Mouse (Mus musculus) brain, adult 2 months (tissue): ENCODE results near the gene Cd6.

Experiments used
- DNase-seq: peaks from one replicate; pipeline ENCODE4 v3.0.0; 2011; ENCODE audit warnings: low read depth, low spot score

Gene Cd6

DNA sequence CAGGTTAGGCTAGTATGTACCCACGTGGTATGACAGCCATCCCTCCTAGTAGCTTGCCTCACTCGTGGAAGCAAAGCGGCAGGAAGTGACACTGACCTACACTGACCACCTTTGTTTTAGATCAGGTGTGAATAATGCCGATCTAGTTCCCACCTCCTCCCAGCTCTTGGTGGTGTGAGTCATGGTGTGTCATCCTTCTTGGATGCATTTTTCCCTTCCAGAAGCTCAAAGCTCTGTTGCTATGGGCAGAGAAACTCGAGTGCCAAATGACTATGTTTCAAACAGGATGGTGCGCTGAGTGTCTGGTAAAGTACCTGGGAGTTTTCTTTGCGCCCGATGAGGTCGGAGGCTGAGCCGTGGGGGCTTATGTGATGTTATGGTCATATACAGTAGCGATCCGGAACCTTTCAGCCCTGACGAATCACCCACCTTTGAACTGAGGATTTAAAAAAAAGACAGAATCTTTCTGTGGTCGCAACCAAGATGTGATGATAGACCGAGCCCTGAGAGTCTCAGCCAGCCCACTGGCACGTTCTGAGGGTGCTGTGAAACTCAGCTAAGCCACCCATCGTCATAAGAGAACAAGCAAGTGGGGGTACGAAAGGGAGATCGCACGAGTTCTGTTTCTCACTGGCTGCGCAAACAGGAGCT, 66.4 kb downstream of the Cd6 start:
- peak; percentile 89 for DNase-seq

DNA sequence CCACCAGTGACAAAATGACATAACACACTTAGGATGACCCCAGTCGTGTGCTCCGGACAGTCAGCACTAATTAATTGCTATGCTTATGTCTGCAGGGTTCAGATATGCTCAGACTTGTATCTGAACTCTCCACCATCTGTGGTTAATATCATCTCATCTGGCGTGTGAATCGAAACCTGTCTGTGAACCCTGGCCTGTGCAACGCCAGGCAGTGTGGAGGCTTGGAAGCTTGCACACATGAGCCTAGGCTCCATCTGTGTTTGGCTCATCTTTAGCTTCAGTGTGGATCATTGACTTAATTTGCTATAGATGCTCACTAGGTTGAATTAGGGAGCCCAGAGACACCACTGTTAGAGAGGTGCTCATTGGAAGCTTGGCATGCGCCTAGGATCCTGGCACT, 67.4 kb downstream of the Cd6 start:
- peak; percentile 69 for DNase-seq

DNA sequence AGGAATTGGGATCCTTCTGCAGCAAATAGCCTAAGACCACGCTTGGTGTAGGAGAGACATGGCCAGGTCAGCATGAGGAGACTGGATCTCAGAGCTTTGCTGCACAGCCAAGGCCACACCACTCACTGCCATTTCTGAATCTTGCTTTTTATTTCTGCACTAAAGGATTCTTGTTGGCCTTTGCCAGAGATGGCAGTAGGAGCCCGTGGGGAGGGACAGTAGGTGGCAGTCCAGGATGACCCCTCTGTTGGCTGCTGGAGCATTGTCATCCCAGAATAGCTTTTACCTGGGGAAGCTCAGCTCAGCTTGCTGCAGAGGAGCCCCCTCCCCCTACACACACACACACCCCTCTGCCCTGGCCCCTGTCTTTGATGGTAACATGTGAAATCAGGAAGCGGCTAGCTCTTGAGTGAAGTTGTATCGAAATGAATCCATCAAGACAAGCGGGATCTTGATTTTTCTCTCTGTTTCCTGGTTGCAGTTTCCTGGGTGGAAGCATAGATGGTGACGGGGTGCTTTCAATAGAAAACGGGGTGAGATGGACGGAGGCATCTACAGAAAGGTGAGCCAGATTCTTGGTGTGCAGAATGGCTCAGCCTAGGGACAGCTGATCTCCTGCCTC, 68.0 kb downstream of the Cd6 start:
- no peak for DNase-seq

DNA sequence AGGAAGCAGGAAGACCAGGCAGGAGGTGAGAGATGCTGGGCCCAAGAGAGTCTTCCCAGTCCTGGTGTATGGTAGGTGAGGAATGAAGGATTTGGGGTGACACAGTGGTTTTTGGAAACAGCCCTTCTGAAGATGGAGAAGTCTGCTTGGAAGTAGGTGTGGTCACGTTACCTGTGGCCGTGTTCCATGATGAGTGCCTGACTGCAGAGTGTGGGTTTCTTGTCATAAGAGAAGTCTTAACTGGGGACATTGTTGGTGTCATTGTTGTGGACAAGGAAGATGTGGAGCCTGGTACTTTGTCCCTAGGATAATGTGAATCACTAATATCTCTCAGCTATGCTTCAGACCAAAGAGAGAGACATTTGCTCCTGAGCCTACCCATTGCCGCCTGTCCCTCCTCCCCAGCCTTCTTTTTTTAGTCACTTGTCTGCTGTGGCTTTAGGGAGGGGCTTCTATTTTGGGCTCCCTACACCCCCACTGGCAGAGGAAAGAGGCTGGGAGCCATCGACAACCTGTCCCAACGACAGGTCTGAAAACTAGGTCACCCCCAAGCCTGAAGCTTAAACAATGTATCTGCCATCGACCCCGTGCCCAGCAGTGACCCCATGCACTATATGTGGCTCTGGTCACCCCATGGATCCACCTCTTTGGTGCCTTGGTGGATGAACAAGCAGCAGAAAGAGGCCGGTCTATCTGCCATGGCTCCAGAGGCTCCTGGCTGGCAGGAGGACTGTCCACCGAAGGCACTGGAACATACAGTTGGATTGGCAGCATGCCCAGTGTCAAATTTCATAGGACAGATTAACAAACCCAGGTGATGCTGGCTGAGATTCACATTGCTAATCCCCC, 69.7 kb downstream of the Cd6 start:
- DNase-seq: peak; percentile 93

DNA sequence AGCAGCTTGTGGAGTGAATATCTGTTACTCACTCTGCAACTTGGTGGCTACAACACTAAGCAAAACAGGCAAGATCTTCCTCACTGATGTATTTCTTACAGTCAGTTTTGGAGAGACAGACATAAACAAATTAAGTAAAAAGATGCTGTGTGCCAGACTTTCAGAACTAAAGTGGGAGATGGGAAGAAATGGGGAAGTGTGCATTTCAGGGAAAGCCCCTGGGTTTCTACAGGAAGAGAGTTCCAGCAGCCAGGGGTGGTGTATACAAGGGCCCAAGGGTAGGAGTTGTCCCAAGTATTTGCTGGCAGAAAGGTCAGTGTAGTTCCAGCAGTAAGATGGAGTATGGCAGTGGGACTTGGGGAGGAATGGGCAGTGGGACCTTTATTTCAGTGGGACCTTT, 70.3 kb downstream of the Cd6 start:
- no peak for DNase-seq

DNA sequence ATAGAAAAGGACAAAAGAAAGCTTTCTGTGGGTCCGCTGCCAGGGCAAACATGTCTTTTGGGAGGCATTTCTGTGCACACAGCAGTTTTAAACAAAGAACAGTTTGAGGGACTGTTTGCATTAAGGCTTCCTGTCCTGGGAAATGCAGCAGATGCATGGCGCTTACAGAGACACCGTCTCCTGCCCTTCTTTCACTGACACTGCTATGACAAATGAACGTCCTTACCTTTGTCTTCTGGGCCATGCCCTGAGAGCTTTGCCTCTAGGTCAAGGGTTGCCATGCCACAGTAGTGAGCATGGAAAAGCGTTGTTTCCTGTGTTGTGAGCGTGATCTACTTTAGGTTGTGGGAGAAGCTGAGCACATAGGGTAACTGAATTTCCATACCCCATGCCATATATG, 71.2 kb downstream of the Cd6 start:
- no peak for DNase-seq

DNA sequence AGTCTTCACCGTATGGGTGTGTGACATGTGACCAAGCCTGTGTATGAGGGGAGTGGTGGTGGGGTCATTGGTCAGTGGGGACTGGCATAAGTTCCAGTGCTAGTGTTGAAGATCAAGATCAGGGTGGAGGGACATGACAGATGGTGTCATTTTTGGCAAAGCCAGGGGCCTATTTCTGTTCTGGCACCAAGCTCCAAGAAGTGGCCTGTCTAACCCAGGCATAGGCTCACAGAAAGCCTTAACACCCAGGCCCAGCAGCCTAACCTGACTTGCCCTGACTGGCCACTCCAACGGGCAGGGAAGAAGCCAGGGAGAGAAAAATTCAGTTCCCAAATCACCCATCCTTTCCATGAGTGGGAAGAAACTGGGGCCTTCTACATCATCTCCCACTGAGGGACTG, 72.3 kb downstream of the Cd6 start:
- peak; percentile 82 for DNase-seq

DNA sequence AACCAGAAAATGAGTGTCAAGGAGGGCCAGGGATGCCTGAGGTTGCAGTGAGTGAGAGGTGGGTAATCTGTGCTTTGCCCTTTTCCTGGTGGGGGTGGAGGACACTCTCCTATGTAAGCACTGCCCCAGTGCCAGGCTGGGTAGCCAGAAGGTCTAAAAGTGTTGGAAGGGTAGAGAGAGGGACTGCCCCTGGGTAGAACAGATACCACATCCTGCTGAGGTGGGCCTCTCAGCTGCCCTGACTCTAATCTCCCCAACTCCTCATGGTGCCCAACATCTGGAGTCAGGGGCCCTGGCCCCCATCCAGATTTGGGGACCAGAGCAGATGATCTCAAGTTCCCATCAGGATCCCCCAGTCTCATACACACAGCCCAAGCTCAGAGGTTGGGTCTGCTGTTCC, 72.7 kb downstream of the Cd6 start:
- DNase-seq: no peak

DNA sequence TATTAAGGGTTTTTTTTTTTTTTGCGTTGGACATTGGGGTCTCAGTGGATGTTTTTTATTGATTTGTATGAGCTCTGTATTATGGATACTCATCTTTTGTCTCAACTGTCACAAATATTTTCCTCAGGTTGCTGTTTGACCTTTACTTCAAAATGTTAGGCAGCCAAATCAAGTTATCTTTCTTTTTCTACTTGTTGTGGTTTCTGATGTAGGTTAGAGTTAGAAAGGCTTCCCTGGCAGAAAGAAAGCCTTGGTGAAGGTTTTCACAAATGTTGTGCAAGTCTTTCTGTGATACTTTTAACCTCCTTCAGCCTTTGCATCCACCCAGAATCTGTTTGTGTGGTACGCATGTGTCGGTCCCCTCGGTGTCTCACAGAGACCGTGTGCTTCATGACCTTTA, 77.2 kb downstream of the Cd6 start:
- no peak for DNase-seq

DNA sequence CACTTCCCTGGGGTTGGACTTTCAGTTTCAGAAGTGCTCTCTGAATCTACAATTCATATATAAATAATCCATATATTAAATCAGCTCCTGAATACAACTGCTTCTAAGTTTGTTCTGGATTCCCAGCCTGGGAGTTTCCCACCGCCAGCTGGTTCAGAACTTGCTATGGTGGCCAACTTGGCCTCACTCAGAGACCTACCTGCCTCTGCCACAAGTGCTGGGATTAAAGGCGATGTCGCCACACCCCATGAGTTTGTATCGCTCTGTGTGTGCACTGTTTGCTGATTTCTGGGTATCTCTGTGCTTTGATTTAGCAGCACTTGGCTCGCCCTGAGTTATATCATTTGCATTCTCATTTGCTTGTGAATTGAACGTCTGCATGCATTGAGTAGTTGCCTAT, 77.8 kb downstream of the Cd6 start:
- no peak for DNase-seq

DNA sequence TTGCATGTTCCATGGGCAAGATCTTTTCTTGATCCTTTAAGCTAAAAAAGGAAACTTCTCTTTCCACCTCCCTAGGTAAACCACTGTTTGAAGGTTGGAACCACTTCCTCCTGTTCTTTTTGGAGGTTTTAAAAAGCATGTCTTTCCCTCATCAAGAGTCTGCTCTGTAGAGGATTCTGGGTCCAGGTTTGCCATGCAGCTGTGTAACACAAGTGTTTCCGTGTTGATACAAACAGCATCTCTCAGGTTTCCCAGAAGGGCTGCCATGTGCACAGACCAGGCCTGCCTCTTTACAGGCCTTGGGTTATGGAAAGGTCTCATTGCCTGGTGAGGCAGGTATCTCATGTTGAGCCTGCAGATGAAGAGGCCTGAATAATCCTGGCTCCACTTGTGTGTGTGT, 78.3 kb downstream of the Cd6 start:
- no peak for DNase-seq

DNA sequence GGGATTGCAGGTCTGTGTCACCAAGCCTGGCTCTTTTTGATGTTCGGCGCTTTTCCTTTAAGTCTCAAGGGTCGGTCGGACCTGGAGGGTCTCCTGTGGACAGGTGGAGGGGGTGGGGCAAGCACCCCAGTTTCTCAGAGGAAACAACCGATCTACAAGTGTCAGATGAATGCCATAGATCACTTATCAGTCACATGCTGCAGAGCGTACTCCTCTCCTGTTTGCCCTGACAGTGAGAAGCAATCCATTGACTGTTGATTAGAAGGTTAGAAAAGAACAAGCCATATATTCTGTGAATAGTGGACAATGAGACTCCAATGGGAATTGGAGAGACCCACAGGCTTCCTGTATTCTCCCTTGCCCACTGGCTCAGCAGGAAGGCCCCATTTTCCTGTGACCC, 79.7 kb downstream of the Cd6 start:
- no peak for DNase-seq

DNA sequence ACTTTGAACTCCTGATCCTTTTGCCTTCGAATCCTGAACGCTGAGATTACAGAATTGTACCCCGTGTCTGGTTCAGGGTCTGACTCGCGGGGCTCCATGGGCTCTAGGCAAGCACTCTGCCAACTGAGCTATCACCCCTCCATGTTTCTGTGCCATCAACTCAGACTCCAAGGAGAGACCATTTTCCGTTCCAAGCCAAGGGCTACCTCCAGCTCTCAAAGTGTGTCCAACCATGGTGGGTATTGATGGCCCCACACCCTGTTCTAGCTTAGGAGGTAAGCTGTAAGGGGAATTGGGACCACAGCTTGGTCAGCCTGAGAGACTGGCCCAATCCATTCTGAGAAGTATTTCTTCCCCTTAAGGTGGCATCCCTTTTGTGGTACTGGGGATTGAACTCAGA, 80.6 kb downstream of the Cd6 start:
- DNase-seq: no peak

DNA sequence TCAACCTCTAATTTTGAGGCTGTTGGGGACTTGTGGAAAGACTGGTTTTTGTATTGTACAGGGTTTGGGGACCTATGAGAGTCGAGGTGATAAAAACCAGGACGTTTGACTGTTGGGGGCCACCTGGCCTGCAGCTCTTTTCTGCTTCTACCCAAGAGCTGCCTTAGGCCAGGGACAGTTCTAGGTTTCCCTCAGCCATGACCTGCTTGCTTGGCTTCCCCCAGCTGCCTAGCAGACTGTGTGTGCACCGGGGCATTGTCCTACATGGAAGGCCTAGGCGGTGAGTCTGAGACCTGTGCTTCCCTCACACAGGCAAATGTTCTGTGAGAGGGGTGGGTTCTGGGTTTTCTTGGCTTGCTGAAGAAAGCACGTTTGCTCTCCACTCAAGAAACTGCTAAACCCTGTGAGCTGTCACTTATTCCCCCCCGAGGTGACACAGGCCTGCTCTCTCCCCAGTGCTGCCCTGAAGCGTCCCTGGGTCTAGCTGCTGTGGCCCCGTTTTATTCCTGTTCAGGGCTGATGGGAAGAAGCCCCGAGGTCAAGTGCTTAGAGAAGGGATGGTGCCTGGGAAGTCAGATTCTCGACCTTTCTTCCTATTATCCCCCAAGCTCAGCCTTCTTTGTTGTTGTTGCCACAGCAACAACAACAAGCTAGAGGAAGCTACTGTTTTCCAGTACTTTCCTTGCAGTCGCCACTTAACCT, 81.3 kb downstream of the Cd6 start:
- DNase-seq: no peak

DNA sequence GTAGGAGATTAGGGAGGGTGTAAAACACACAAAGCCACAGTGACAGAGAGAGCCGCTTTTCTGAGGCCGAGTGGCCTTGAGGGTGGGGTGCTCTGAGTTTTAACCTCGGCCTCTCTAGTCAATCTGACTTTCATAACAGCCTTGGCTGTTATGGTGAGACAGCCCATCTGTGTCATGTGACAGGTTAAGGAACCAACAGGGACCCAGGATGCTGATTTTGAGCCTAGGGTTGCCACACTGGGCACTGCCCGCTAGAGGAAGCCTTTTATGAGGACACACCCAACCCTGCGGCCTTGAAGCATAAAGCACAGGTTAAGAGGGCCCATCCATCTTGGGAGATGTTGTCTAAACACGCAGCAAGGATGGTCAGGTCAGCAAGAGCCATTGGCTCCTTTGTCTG, 82.1 kb downstream of the Cd6 start:
- DNase-seq: no peak

DNA sequence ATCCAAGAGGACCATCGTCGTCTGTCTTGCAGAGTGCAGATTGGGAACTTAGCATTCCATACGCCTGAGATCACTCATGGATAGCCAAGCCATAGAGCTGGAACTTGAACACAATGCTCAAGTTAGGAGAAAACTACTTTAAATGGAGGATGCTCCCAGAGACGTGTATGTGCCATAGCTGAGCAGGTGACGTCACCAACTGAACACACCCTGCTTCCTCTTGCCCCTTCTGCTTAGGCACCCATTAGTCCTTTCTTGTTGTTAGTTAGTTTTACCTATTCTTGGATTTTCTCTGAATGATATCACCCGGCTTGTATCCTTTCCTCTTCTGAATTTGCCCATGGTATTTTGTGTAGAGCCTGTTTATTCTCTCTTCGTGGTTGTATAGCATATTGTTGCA, 82.7 kb downstream of the Cd6 start:
- no peak for DNase-seq

DNA sequence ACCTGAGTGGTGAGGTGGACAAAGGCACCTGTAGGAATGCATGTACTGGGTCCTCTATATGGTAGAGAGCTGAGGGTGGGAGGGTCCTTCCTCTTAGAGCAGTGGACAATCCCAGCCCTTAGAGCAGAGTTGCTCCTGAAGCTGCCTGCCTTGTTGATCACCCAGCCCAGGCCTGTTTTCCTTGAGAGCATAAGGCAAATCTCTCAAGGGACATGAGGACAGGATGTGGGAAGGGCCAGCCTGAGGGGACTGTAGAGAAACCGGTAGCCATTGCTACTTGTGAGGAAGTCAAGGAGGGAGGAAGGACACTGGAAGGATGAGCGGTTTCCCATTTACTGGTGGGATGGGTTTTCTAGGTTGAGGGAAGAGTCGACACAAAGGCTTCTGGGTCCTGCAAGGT, 87.3 kb downstream of the Cd6 start:
- no peak for DNase-seq

DNA sequence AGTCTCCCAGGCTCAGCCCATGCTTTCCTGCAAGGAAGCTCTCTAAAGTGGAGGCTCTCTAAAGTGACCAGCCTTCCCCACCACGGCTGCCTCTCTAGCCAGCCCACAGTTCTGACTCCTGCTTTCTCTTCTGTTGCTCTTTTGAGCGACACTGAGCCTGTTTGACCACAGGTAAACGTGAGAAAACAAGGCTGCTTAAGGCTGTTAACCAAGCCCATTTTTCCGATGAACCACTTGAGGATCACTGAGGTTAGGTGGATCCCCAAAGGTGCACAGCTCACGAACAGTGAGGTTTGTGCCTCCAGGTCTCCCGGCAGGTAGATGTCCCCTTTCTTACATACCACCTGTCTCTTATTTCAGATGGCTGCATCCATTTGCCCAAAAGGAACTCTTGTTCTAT, 87.7 kb downstream of the Cd6 start:
- no peak for DNase-seq

DNA sequence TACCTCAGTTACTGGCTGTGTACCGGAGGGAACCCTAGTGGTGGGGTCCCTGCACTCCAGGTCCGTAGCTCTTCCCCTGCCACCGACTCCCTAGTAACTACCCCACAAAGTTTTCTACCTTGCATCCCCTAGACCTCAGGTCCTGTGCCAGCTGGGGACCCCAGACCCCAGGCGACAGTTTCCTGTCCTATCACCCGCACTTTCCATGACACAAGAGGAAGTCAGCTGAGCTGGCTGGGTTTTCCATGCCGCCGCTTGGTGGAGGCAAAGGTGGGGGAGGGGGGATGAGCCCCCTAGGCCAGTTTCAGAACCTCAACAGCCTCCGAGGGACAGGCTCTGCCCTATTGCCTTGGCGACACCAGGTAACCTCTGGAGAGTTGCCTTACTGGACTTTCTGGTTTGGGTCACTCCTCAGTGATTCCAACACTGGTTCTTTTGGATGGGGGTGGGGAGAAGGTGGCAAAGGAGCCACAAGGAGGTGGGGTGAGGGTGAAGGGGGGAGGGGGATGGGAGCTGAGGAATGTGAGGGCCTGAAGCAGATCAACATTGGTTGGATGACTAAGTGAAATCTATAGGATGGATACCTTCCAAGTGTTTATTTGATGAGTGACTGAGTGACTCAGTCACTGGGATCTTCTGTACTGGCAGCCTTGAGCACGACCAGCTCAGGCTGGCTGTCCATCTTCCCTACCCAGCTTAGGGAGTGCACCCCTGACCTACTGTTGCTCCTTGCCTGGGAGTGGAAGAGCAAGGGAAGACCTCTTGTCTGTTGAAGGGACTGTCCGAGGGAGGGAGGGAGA, 89.0 kb downstream of the Cd6 start:
- no peak for DNase-seq

DNA sequence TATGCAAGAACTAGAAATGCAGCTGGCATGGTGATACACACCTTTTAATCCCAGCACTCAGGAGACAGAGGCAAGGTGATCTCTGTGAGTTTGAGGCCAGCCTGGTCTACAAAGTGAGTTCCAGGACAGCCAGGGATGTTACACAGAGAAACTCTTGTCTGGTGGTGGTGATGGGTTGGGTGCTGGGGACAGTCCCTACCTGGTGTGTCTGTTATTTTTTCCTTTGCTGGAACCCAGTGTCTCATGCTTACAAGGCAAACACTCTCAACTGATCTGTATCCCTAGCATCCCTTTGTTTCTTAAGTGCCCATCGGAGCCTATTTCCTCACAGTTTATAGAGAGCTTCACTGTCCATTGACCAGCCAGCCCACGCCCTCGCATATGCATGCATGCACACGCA, 89.9 kb downstream of the Cd6 start:
- DNase-seq: no peak
